Comparison of ENCODE assay signal across 13 mouse cellular contexts in the genomic region with DNA sequence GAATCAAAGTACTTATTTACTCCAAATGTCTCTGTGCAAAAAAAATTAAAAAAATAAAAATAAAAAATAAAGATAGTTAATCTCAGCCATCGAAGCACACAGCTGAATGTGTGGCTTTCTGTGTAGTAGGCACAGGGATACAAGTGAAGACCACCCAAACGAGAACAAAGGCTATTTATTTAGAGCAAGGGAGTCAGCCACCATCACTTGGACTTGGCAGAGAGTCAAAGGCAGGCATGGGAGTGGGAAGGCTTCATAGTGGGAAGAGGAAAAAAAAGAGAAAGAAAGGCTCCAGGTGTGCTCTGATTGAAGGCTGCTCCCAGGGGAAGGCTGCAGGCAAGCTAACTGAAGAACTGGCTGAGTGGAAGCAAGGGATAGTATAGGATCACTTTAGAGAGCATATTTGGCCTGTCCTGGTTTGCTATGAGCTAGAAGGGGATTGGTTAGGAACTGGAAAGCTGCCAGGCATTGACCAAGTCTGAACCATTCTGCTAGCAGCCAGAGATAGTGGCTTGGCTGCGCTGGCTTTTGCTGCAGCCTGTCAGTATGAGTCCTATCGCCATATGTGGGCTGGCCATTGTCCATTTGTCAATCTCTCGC. TPM values are rescaled to one million over a fixed set of nuclear protein-coding genes. Genes with fewer than 3 reads are reported as not detected.
A peak's percentile ranks its signal among the peaks of the same experiment; 100 is the strongest.
DNase-seq lines count a peak whose midpoint lies in the region; ATAC-seq and TF ChIP-seq lines count a peak whose summit lies in the region.
"Had no signal": no experiment of that assay in that cellular context is flagged by ENCODE, and none has a peak within 500 bp of the region (broad histone marks: within the 10 kb centered on the region; RNA-seq: fewer than 3 reads in every experiment).

No protein-coding gene starts in this region.

- H3K9me3 ChIP-seq in heart, embryonic 15.5 days (replicated peaks) = no peaks in the 10 kb centered on the region
- no peaks in the 10 kb centered on the region for H3K9me3 ChIP-seq in forebrain, postnatal 0 days (ENCODE audit: low read length)
- no peaks in the 10 kb centered on the region for H3K9me3 ChIP-seq in midbrain, embryonic 16.5 days (replicated peaks; ENCODE audit: control insufficient read depth, low read length, poor library complexity, severe bottlenecking)
- H3K9me3 ChIP-seq: embryonic facial prominence, embryonic 15.5 days; limb, embryonic 15.5 days had no signal

- 34% methylated on average over 5 of the region's 5 CpGs for WGBS in heart, embryonic 15.5 days
- WGBS in forebrain, postnatal 0 days = 23% methylated on average over 5 of the region's 5 CpGs
- 28% methylated on average over 5 of the region's 5 CpGs for WGBS in midbrain, embryonic 16.5 days

- no peaks in the 10 kb centered on the region for H3K36me3 ChIP-seq in heart, embryonic 15.5 days
- H3K36me3 ChIP-seq in forebrain, postnatal 0 days (ENCODE audit: insufficient read depth) = no peaks in the 10 kb centered on the region
- H3K36me3 ChIP-seq in midbrain, embryonic 16.5 days (ENCODE audit: control insufficient read depth, insufficient read depth, low read length) = no peaks in the 10 kb centered on the region
- H3K36me3 ChIP-seq: embryonic facial prominence, embryonic 15.5 days; limb, embryonic 15.5 days had no signal

- no peak for TF ChIP-seq CTCF in forebrain, postnatal 0 days (IDR thresholded peaks at IDR 0.05; ENCODE audit: low read depth)

- intact Hi-C loops in heart, postnatal 10 days (cut with DNase I) = no loop called here

- peaks cover 4% of the 10 kb centered on the region; the same call in 1 of the 2 replicates for H3K4me1 ChIP-seq in heart, embryonic 15.5 days (replicated peaks)
- H3K4me1 ChIP-seq in forebrain, postnatal 0 days (ENCODE audit: insufficient read depth) = no peaks in the 10 kb centered on the region
- peaks cover 14% of the 10 kb centered on the region for H3K4me1 ChIP-seq in midbrain, embryonic 16.5 days (ENCODE audit: control insufficient read depth, insufficient read depth, low read length)

- H3K27ac ChIP-seq in heart, embryonic 15.5 days = no peak overlapping the region
- no peak overlapping the region for H3K27ac ChIP-seq in forebrain, postnatal 0 days (ENCODE audit: low read depth, low read length)
- peak overlapping the region; percentile 20 for H3K27ac ChIP-seq in midbrain, embryonic 16.5 days (ENCODE audit: low read length)
- H3K27ac ChIP-seq: embryonic facial prominence, embryonic 15.5 days; limb, embryonic 15.5 days had no signal

- 0 out of 2 replicates have a peak overlapping the region, but pooled peaks have one; percentile 7 for H3K4me2 ChIP-seq in heart, embryonic 15.5 days
- H3K4me2 ChIP-seq in forebrain, postnatal 0 days (ENCODE audit: low read depth) = no peak overlapping the region
- H3K4me2 ChIP-seq in midbrain, embryonic 16.5 days (ENCODE audit: low read length) = peak overlapping the region; percentile 11
- H3K4me2 ChIP-seq: embryonic facial prominence, embryonic 15.5 days; limb, embryonic 15.5 days had no signal

- H3K4me3 ChIP-seq in heart, embryonic 15.5 days = no peak overlapping the region
- no peak overlapping the region for H3K4me3 ChIP-seq in forebrain, postnatal 0 days (ENCODE audit: low read depth, low read length)
- H3K4me3 ChIP-seq in midbrain, embryonic 16.5 days (ENCODE audit: low read depth, low read length) = no peak overlapping the region
- H3K4me3 ChIP-seq: embryonic facial prominence, embryonic 15.5 days; limb, embryonic 15.5 days had no signal

- H3K27me3 ChIP-seq in heart, embryonic 15.5 days = peaks cover 21% of the 10 kb centered on the region
- no peaks in the 10 kb centered on the region for H3K27me3 ChIP-seq in forebrain, postnatal 0 days (ENCODE audit: insufficient read depth, low read length)
- no peaks in the 10 kb centered on the region for H3K27me3 ChIP-seq in midbrain, embryonic 16.5 days (ENCODE audit: control insufficient read depth, insufficient read depth, low read depth, low read length)

- DNase-seq in heart, postnatal 10 days = no peak
- DNase-seq in cerebellum, postnatal 10 days = peak; percentile 79 to 84
- DNase-seq in forebrain, postnatal 0 days = peak; percentile 25
- DNase-seq in kidney, adult 11 months = no peak
- no peak for DNase-seq in testis, postnatal 10 days (ENCODE audit: low spot score)
- DNase-seq: heart, postnatal 14 days; kidney, postnatal 25 days; lung, postnatal 10 days; right cerebral cortex, adult 18-20 months had no signal

- no peak overlapping the region for H3K9ac ChIP-seq in heart, embryonic 15.5 days
- no peak overlapping the region for H3K9ac ChIP-seq in forebrain, postnatal 0 days
- no peak overlapping the region for H3K9ac ChIP-seq in midbrain, embryonic 16.5 days (ENCODE audit: low read depth, low read length)
- H3K9ac ChIP-seq: embryonic facial prominence, embryonic 15.5 days; limb, embryonic 15.5 days had no signal

- no peak for ATAC-seq in heart, embryonic 15.5 days (replicated peaks; ENCODE audit: insufficient number of reproducible peaks, insufficient read depth, low FRiP score, low read depth)
- no peak for ATAC-seq in forebrain, postnatal 0 days
- ATAC-seq in midbrain, embryonic 16.5 days = peak; percentile 41; the same call in 1 of the 2 replicates

RNA-seq across cellular contexts. Expression of gene 9030612E09Rik, which starts 5.9 kb away (rescaled TPM):
- polyA plus RNA-seq in heart, embryonic 15.5 days (2015; fragmentation: Nextera tagmentation; extraction: Ambion mirVana) = 0.76 and 0.79 TPM in 2 replicates
- 1 to 10 TPM; 1.6 to 2.3 TPM for total RNA-seq in heart, postnatal 10 days (2021)
- total RNA-seq in forebrain, postnatal 0 days (2014; rRNA removed) = 0.77 and 2.2 TPM in 2 replicates
- 2.3 and 2.4 TPM in 2 replicates for polyA plus RNA-seq in forebrain, postnatal 0 days (2015; fragmentation: Nextera tagmentation; extraction: Ambion mirVana)
- polyA plus RNA-seq in midbrain, embryonic 16.5 days (2015; fragmentation: Nextera tagmentation; extraction: Ambion mirVana) = 1.8 and 2.6 TPM in 2 replicates

RNA-seq across cellular contexts. Expression of gene Sobp, which starts 6.1 kb away (rescaled TPM):
- polyA plus RNA-seq in heart, embryonic 15.5 days (2015; fragmentation: Nextera tagmentation; extraction: Ambion mirVana) = 1.9 and 2.1 TPM in 2 replicates
- 10 to 100 TPM; 12.0 to 15.4 TPM for total RNA-seq in heart, postnatal 10 days (2021)
- 31.5 and 38.3 TPM in 2 replicates for total RNA-seq in forebrain, postnatal 0 days (2014; rRNA removed)
- polyA plus RNA-seq in forebrain, postnatal 0 days (2015; fragmentation: Nextera tagmentation; extraction: Ambion mirVana) = 16.4 and 19.9 TPM in 2 replicates
- 12.4 and 14.4 TPM in 2 replicates for polyA plus RNA-seq in midbrain, embryonic 16.5 days (2015; fragmentation: Nextera tagmentation; extraction: Ambion mirVana)

RNA-seq across cellular contexts. Expression of gene Pdss2, which starts 40.9 kb away (rescaled TPM):
- 13.2 and 13.3 TPM in 2 replicates for polyA plus RNA-seq in heart, embryonic 15.5 days (2015; fragmentation: Nextera tagmentation; extraction: Ambion mirVana)
- 10 to 100 TPM; 21.7 to 24.7 TPM for total RNA-seq in heart, postnatal 10 days (2021)
- total RNA-seq in forebrain, postnatal 0 days (2014; rRNA removed) = 20.5 and 21.1 TPM in 2 replicates
- polyA plus RNA-seq in forebrain, postnatal 0 days (2015; fragmentation: Nextera tagmentation; extraction: Ambion mirVana) = 14.0 and 18.4 TPM in 2 replicates
- 16.8 and 21.6 TPM in 2 replicates for polyA plus RNA-seq in midbrain, embryonic 16.5 days (2015; fragmentation: Nextera tagmentation; extraction: Ambion mirVana)

Comparison
In these comparisons a context has a peak if more than half of its experiments do, and no peak if none do; other contexts are left out.
1. DNase-seq: peak in cerebellum, postnatal 10 days (2 of 2) and forebrain, postnatal 0 days (single experiment); none in heart, postnatal 10 days (0 of 2), kidney, adult 11 months (single experiment) and testis, postnatal 10 days (single experiment).